Mouse (Mus musculus): Measurements from ENCODE around the gene Papolb. TPM values are rescaled to one million over a fixed set of nuclear protein-coding genes. Genes with fewer than 3 reads are reported as not detected.
A peak's percentile ranks its signal among the peaks of the same experiment; 100 is the strongest.

Gene Papolb
- polyA plus RNA-seq, 1 experiment = 0.02 TPM

DNA sequence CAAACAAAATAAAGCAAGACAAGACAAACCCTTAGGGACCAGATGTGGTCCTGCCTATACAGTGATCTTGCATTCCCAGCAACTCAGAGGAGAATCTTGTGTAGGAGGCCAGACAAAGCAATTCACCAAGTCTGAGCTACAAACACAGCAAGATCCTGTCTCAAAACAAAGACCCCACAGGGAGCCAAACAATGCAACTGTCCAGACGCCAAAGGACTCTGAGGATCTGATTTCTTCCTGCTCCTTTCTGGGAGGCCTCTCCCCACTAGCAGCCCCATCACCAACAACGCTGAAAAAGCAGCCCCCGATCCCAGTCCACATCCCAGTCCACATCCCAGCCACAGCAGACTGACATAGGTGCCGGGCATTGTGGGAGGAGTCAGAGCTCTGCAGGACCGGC lies 16.5 kb upstream of the Papolb start:
- Histone ChIP-seq H3K4me2 (ENCODE audit: low read depth) (no peak overlapping the region), H3K79me2 (ENCODE audit: control insufficient read depth, insufficient read depth) (no peaks in the 10 kb centered on the region), H3K36me3 (ENCODE audit: control insufficient read depth, insufficient read depth) (no peaks in the 10 kb centered on the region), H3K4me3 (no peak overlapping the region), H3ac (ENCODE audit: control insufficient read depth, insufficient read length) (no peak overlapping the region), H3K27me3 (ENCODE audit: control insufficient read depth, insufficient read depth, insufficient read length) (no peaks in the 10 kb centered on the region)
- TF ChIP-seq MYOG (IDR thresholded peaks at IDR 0.05; ENCODE audit: control insufficient read depth in 1 of 3, insufficient read depth in 1 of 3, insufficient read length in 2 of 3, low read depth in 2 of 3) (no peak), USF1 (IDR thresholded peaks at IDR 0.05; ENCODE audit: low read depth) (no peak), MAX (IDR thresholded peaks at IDR 0.05; ENCODE audit: low read depth) (no peak), SRF (IDR thresholded peaks at IDR 0.05; ENCODE audit: control insufficient read depth, insufficient read length, low read depth) (no peak), TCF12 (IDR thresholded peaks at IDR 0.05; ENCODE audit: insufficient read depth, poor library complexity, severe bottlenecking) (no peak), CEBPB (IDR thresholded peaks at IDR 0.05; ENCODE audit: insufficient read depth, poor library complexity, severe bottlenecking) (no peak), POLR2AphosphoS2 (IDR thresholded peaks at IDR 0.05; ENCODE audit: insufficient read length, low read depth) (no peak), POLR2A (IDR thresholded peaks at IDR 0.05; ENCODE audit: insufficient read length, low read depth) (no peak), MYOD1 (IDR thresholded peaks at IDR 0.05; ENCODE audit: control insufficient read depth in 1 of 3, insufficient read length in 2 of 3, low read depth in 2 of 3) (no peak), REST (IDR thresholded peaks at IDR 0.05; ENCODE audit: insufficient read depth, insufficient read length) (no peak), E2F4 (IDR thresholded peaks at IDR 0.05; ENCODE audit: insufficient read depth) (no peak), TCF3 (IDR thresholded peaks at IDR 0.05; ENCODE audit: insufficient read length, low read depth) (no peak)

DNA sequence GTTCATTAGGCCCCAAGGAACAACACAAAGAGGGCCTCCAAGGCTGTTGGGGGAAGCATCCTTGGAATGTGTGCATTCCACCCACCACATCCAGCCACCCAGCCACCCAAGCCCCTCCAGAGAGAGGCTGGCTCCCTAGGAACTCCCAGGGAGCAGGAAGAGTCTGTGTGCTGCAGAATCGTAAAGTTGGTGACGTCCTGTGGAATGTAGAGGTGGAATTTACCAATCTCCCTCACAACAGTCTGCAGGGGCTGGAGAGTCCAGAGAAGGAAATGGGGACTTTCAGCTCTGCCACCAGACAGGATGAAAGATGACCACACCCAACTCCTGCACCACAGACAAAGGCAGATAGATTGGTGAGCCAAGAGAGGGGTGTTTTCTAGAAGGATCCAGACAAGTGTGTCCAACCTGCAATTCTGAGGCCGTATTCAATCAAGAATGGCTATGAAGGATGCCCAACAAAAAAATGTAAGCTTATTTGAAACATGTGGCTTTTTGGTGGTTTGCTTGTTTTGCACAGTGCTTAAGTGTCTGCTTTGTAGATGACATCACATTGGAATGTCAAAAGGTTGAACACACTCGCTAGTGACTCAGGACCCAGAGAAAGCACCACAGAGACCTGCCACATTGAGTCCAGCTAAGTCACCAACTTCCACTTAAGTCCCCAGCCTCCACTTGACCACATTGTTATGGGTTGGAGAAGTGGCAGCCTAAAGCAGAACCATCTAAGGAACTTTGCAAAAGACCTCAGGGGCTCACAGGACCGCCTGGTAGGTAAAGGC lies 15.3 kb upstream of the Papolb start:
- no peaks in the 10 kb centered on the region for H3K27me3 ChIP-seq (ENCODE audit: control insufficient read depth, insufficient read depth, insufficient read length)
- H3K4me3 ChIP-seq = no peak overlapping the region
- H3K4me2 ChIP-seq (ENCODE audit: low read depth) = peak overlapping the region; percentile 14
- H3K79me2 ChIP-seq (ENCODE audit: control insufficient read depth, insufficient read depth) = no peaks in the 10 kb centered on the region
- H3ac ChIP-seq (ENCODE audit: control insufficient read depth, insufficient read length) = no peak overlapping the region
- TF ChIP-seq E2F4 (IDR thresholded peaks at IDR 0.05; ENCODE audit: insufficient read depth) = no peak
- TF ChIP-seq TCF3 (IDR thresholded peaks at IDR 0.05; ENCODE audit: insufficient read length, low read depth) = no peak
- TF ChIP-seq POLR2AphosphoS2 (IDR thresholded peaks at IDR 0.05; ENCODE audit: insufficient read length, low read depth) = no peak
- no peak for TF ChIP-seq TCF12 (IDR thresholded peaks at IDR 0.05; ENCODE audit: insufficient read depth, poor library complexity, severe bottlenecking)
- TF ChIP-seq CEBPB (IDR thresholded peaks at IDR 0.05; ENCODE audit: insufficient read depth, poor library complexity, severe bottlenecking) = no peak
- TF ChIP-seq USF1 (IDR thresholded peaks at IDR 0.05; ENCODE audit: low read depth) = no peak
- no peaks in the 10 kb centered on the region for H3K36me3 ChIP-seq (ENCODE audit: control insufficient read depth, insufficient read depth)

DNA sequence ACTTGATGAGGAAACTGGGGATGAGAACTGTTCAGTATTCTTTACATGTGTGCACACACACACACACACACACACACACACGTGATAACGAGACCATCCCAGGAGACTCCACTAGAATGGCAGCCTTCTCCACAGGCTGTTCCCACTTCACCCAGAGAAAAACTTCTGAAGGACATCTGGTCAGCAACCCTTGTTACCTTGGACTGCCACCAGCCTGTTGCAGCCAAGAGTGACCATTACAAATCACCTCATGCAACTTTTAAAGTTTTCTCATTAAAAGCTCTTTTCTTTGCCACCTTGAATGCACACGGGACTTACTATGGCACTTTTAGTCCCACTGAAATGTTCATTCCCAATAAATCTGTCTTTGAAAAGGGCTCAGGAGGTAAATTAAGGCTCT lies 7.4 kb upstream of the Papolb start:
- Histone ChIP-seq H3K27me3 (ENCODE audit: control insufficient read depth, insufficient read depth, insufficient read length) (no peaks in the 10 kb centered on the region), H3ac (ENCODE audit: control insufficient read depth, insufficient read length) (no peak overlapping the region), H3K4me3 (no peak overlapping the region), H3K36me3 (ENCODE audit: control insufficient read depth, insufficient read depth) (no peaks in the 10 kb centered on the region), H3K79me2 (ENCODE audit: control insufficient read depth, insufficient read depth) (no peaks in the 10 kb centered on the region), H3K4me2 (ENCODE audit: low read depth) (no peak overlapping the region)
- TF ChIP-seq SRF (IDR thresholded peaks at IDR 0.05; ENCODE audit: control insufficient read depth, insufficient read length, low read depth) (no peak), POLR2A (IDR thresholded peaks at IDR 0.05; ENCODE audit: insufficient read length, low read depth) (no peak), TCF3 (IDR thresholded peaks at IDR 0.05; ENCODE audit: insufficient read length, low read depth) (no peak), MYOD1 (IDR thresholded peaks at IDR 0.05; ENCODE audit: control insufficient read depth in 1 of 3, insufficient read length in 2 of 3, low read depth in 2 of 3) (no peak), E2F4 (IDR thresholded peaks at IDR 0.05; ENCODE audit: insufficient read depth) (no peak), MAX (IDR thresholded peaks at IDR 0.05; ENCODE audit: low read depth) (no peak), USF1 (IDR thresholded peaks at IDR 0.05; ENCODE audit: low read depth) (no peak), CEBPB (IDR thresholded peaks at IDR 0.05; ENCODE audit: insufficient read depth, poor library complexity, severe bottlenecking) (no peak), MYOG (IDR thresholded peaks at IDR 0.05; ENCODE audit: control insufficient read depth in 1 of 3, insufficient read depth in 1 of 3, insufficient read length in 2 of 3, low read depth in 2 of 3) (no peak), TCF12 (IDR thresholded peaks at IDR 0.05; ENCODE audit: insufficient read depth, poor library complexity, severe bottlenecking) (no peak)

DNA sequence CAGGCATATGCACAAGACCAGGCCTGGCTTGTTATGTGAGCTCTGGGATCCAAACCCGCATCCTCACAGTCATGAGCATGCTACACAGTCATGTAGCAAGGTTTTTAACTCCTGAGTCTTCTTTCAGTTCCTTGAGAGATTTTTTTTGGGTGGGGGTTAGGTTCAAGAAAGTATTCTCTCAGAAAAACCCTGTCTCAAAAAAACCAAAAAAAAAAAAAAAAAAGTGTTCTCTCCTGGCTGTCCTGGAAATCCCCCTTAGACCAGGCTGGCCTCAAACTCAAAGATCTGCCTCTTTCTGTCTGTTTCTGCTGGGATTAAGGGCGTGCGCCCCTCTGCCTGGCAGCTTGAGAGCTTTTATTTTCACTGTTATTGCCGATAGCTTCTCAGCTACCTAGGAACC lies 5.5 kb upstream of the Papolb start:
- no peak for TF ChIP-seq MYOD1 (IDR thresholded peaks at IDR 0.05; ENCODE audit: control insufficient read depth in 1 of 3, insufficient read length in 2 of 3, low read depth in 2 of 3)
- no peak for TF ChIP-seq TCF12 (IDR thresholded peaks at IDR 0.05; ENCODE audit: insufficient read depth, poor library complexity, severe bottlenecking)
- no peak for TF ChIP-seq USF1 (IDR thresholded peaks at IDR 0.05; ENCODE audit: low read depth)
- TF ChIP-seq REST (IDR thresholded peaks at IDR 0.05; ENCODE audit: insufficient read depth, insufficient read length) = no peak
- no peak for TF ChIP-seq MAX (IDR thresholded peaks at IDR 0.05; ENCODE audit: low read depth)
- TF ChIP-seq MYOG (IDR thresholded peaks at IDR 0.05; ENCODE audit: control insufficient read depth in 1 of 3, insufficient read depth in 1 of 3, insufficient read length in 2 of 3, low read depth in 2 of 3) = no peak
- TF ChIP-seq SRF (IDR thresholded peaks at IDR 0.05; ENCODE audit: control insufficient read depth, insufficient read length, low read depth) = no peak
- no peak overlapping the region for H3K4me2 ChIP-seq (ENCODE audit: low read depth)
- H3K36me3 ChIP-seq (ENCODE audit: control insufficient read depth, insufficient read depth) = no peaks in the 10 kb centered on the region
- no peak overlapping the region for H3K4me3 ChIP-seq
- no peak overlapping the region for H3ac ChIP-seq (ENCODE audit: control insufficient read depth, insufficient read length)
- no peaks in the 10 kb centered on the region for H3K79me2 ChIP-seq (ENCODE audit: control insufficient read depth, insufficient read depth)
- H3K27me3 ChIP-seq (ENCODE audit: control insufficient read depth, insufficient read depth, insufficient read length) = no peaks in the 10 kb centered on the region

Measured in myocyte (in vitro differentiated cells).